Comparison of ENCODE assay signal across 15 mouse cellular contexts in genomic region chr2:173857006-173857405, GRCm38 (mm10).
"Had no signal": no experiment of that assay in that cellular context is flagged by ENCODE, and none has a peak within 500 bp of the region (broad histone marks: within the 10 kb centered on the region; RNA-seq: fewer than 3 reads in every experiment).

No protein-coding gene starts in this region.

- H3K36me3 ChIP-seq: liver, embryonic 12.5 days; lung, embryonic 15.5 days; midbrain, embryonic 10.5 days; midbrain, embryonic 12.5 days; neural tube, embryonic 12.5 days; stomach, embryonic 15.5 days had no signal

- H3K4me2 ChIP-seq: liver, embryonic 12.5 days; lung, embryonic 15.5 days; midbrain, embryonic 12.5 days; neural tube, embryonic 12.5 days; stomach, embryonic 15.5 days had no signal

- ATAC-seq: liver, embryonic 12.5 days; lung, postnatal 0 days; midbrain, embryonic 16.5 days had no signal

- H3K4me3 ChIP-seq: liver, embryonic 12.5 days; lung, embryonic 15.5 days; midbrain, embryonic 10.5 days; midbrain, embryonic 12.5 days; neural tube, embryonic 12.5 days; stomach, embryonic 15.5 days had no signal

- H3K27me3 ChIP-seq: liver, embryonic 12.5 days; lung, embryonic 15.5 days; midbrain, embryonic 12.5 days; neural tube, embryonic 12.5 days; stomach, embryonic 15.5 days had no signal

- H3K9ac ChIP-seq: liver, embryonic 12.5 days; liver, embryonic 14.5 days; lung, embryonic 15.5 days; midbrain, embryonic 12.5 days; neural tube, embryonic 12.5 days; stomach, embryonic 15.5 days had no signal

- H3K27ac ChIP-seq: liver, embryonic 12.5 days; liver, embryonic 14.5 days; lung, embryonic 15.5 days; midbrain, embryonic 10.5 days; midbrain, embryonic 12.5 days; neural tube, embryonic 12.5 days; stomach, embryonic 15.5 days; stomach, postnatal 0 days had no signal

- H3K4me1 ChIP-seq: liver, embryonic 12.5 days; stomach, embryonic 15.5 days had no signal

- DNase-seq: lung, adult 2 months; lung, postnatal 14 days; lung, postnatal 4 days; midbrain, embryonic 14.5 days; right cerebral cortex, postnatal 14 days had no signal

- H3K9me3 ChIP-seq: liver, embryonic 12.5 days; lung, embryonic 15.5 days; midbrain, embryonic 10.5 days; midbrain, embryonic 12.5 days; neural tube, embryonic 12.5 days; stomach, embryonic 15.5 days had no signal
